Mouse (Mus musculus) liver, embryonic 14.5 days (tissue): ENCODE measurements around the gene Gng7. TPM values are rescaled to one million over a fixed set of nuclear protein-coding genes. Genes with fewer than 3 reads are reported as not detected.

Experiments used
- ATAC-seq: fragments of 200-750 bp; cut with Nextera tagmentation; 2 replicates; pipeline ENCODE4 v1.8.0; 2017; ENCODE audit warnings: moderate number of reproducible peaks, mild to moderate bottlenecking, moderate library complexity; ENCODE audit not compliant: insufficient read depth
- DNase-seq, 3 experiments: peaks; one replicate each; pipeline ENCODE4 v3.0.0-alpha.2; 2012 to 2013; ENCODE audit warnings: low read depth in 3 of 3, low spot score in 3 of 3
- H3K27ac ChIP-seq: fragments of 300-500 bp; sonication (generic); 2 replicates; pipeline ENCODE4 v1.5.1; 2014; ENCODE audit warnings: moderate library complexity, mild to moderate bottlenecking, control low read depth, inconsistent platforms
- H3K27me3 ChIP-seq: fragments of 300-500 bp; sonication (generic); 2 replicates; pipeline ENCODE4 v1.6.1; 2014; ENCODE audit warnings: mild to moderate bottlenecking, low read length, moderate library complexity; ENCODE audit not compliant: control insufficient read depth, insufficient read depth
- H3K36me3 ChIP-seq: fragments of 300-500 bp; sonication (generic); replicated peaks from 2 replicates; pipeline ENCODE4 v1.6.1; 2014; ENCODE audit warnings: low read depth; ENCODE audit not compliant: control insufficient read depth, insufficient read depth
- H3K4me1 ChIP-seq, 2 experiments: fragments of 200-500 bp in 1 of 2; fragments of 300-500 bp in 1 of 2; sonication (generic) in 1 of 2; replicated peaks; 2 replicates each; pipeline ENCODE4 v1.6.1; 2012 to 2014; ENCODE audit warnings: antibody characterized with exemption in 1 of 2, inconsistent platforms in 1 of 2, low read length in 1 of 2; ENCODE audit not compliant: control insufficient read depth in 2 of 2, insufficient read depth in 2 of 2
- H3K4me2 ChIP-seq: fragments of 300-500 bp; sonication (generic); 2 replicates; pipeline ENCODE4 v1.6.1; 2014; ENCODE audit warnings: low read depth, mild to moderate bottlenecking, control low read depth, moderate library complexity
- H3K4me3 ChIP-seq, 2 experiments: fragments of 200-500 bp in 1 of 2; fragments of 300-500 bp in 1 of 2; sonication (generic) in 1 of 2; 2 replicates each; pipeline ENCODE4 v1.5.1; 2012 to 2014; ENCODE audit warnings: low read depth in 2 of 2, low read length in 2 of 2, mild to moderate bottlenecking in 2 of 2, control low read depth in 1 of 2, inconsistent platforms in 1 of 2, moderate library complexity in 1 of 2; ENCODE audit not compliant: insufficient read depth in 1 of 2
- H3K9ac ChIP-seq: fragments of 300-500 bp; sonication (generic); replicated peaks from 2 replicates; pipeline ENCODE4 v1.6.1; 2014; ENCODE audit warnings: mild to moderate bottlenecking, control low read depth, moderate library complexity
- H3K9me3 ChIP-seq: fragments of 300-500 bp; sonication (generic); 2 replicates; pipeline ENCODE4 v1.6.1; 2016; ENCODE audit warnings: low read length, mixed read lengths; ENCODE audit not compliant: control insufficient read depth
- CTCF ChIP-seq: IDR thresholded peaks from 2 replicates; pipeline ENCODE4 v1.5.1; 2016; ENCODE audit warnings: antibody characterized with exemption, low read depth, control low read depth
- EP300 ChIP-seq: IDR thresholded peaks from 2 replicates; pipeline ENCODE4 v1.6.1; 2016; ENCODE audit warnings: antibody characterized with exemption, low read depth
- WGBS: fragments of 180-500 bp; shearing (Covaris S2); extraction: QIAGEN DNeasy Blood & Tissue Kit; methylation state at CpG from one replicate; pipeline ENCODE4 v1.1.7; 2014; ENCODE audit not compliant: insufficient replicate concordance; 5-methylcytosine and 5-hydroxymethylcytosine counted together
- polyA plus RNA-seq, 2 experiments: library from polyadenylated mRNA; depleted of rRNA in 1 of 2; stranded (reverse) in 1 of 2; unstranded in 1 of 2; fragments of >200 nt; fragmentation: Nextera tagmentation in 1 of 2; extraction: Ambion mirVana in 1 of 2; gene quantifications; 2 replicates each; pipeline versions ENCODE4 v1.2.1 to v1.2.3; 2012 to 2014

Gene Gng7
- polyA plus RNA-seq, 2 experiments: 0.23 to 0.25 TPM

- DNase-seq (peak; percentile 58 to 69 (median 64)), ATAC-seq (peak; percentile 36; the same call in 1 of the 2 replicates)
- H3K9ac ChIP-seq: peak overlapping the region; percentile 34
- no peaks in the 10 kb centered on the region for H3K9me3 ChIP-seq
- under 1% methylated on average over 48 of the region's 48 CpGs for WGBS
- H3K4me1 ChIP-seq: peaks cover 11 to 12% of the 10 kb centered on the region in 2 experiments
- H3K4me2 ChIP-seq: peak overlapping the region; percentile 90
- no peak overlapping the region for H3K27ac ChIP-seq
- peak overlapping the region; percentile 56 to 57 for H3K4me3 ChIP-seq
- TF ChIP-seq EP300 (no peak), CTCF (peak; percentile 91)
- H3K27me3 ChIP-seq: peaks cover 39% of the 10 kb centered on the region
- H3K36me3 ChIP-seq: no peaks in the 10 kb centered on the region
These were observed 86.0 kb downstream of the Gng7 start for GRCm38 (mm10) chr10:80928586-80929298.

- TF ChIP-seq CTCF: no peak
- TF ChIP-seq EP300: no peak
- Histone ChIP-seq H3K36me3 (no peaks in the 10 kb centered on the region), H3K27me3 (peaks cover 6% of the 10 kb centered on the region), H3K27ac (no peak overlapping the region), H3K9me3 (no peaks in the 10 kb centered on the region), H3K9ac (no peak overlapping the region), H3K4me1 (peaks cover 11% of the 10 kb centered on the region in 2 experiments), H3K4me2 (no peak overlapping the region), H3K4me3 (no peak overlapping the region)
- no peak for ATAC-seq
- WGBS: 38% methylated on average over 3 of the region's 3 CpGs
- no peak for DNase-seq
These were observed 89.3 kb downstream of the Gng7 start for GRCm38 (mm10) chr10:80925472-80925871.

GRCm38 (mm10) chr10:80921923-80922322 is 92.8 kb downstream of the Gng7 start:
- TF ChIP-seq EP300 (no peak), CTCF (no peak)
- Histone ChIP-seq H3K4me3 (peak overlapping the region in 1 of 2 experiments; percentile 31; a peak in 3 of 4 replicates), H3K9me3 (no peaks in the 10 kb centered on the region), H3K27ac (no peak overlapping the region), H3K36me3 (no peaks in the 10 kb centered on the region), H3K9ac (no peak overlapping the region), H3K4me1 (peaks cover 0 to 4% of the 10 kb centered on the region in 2 experiments; a peak in 2 of 4 replicates), H3K27me3 (peaks cover 2% of the 10 kb centered on the region; the same call in 1 of the 2 replicates), H3K4me2 (peak overlapping the region; percentile 43)
- ATAC-seq (no peak), DNase-seq (no peak)
- 5% methylated on average over 16 of the region's 16 CpGs for WGBS

GRCm38 (mm10) chr10:80917779-80918434 is 96.8 kb downstream of the Gng7 start, which contains the start of gene Lmnb2:
Gene Lmnb2, minus strand, starts transcription at chr10:80918245.
- peak within 1 kb of the TSS; percentile 69 to 74 for H3K4me3 ChIP-seq
- DNase-seq (no peak), ATAC-seq (peak; percentile 40; the same call in 1 of the 2 replicates)
- WGBS: under 1% methylated on average over 61 of the region's 61 CpGs
- H3K36me3 ChIP-seq: no peaks in the 10 kb centered on the region
- H3K27me3 ChIP-seq: peaks cover 2% of the 10 kb centered on the region; the same call in 1 of the 2 replicates
- H3K4me2 ChIP-seq: peak within 1 kb of the TSS; percentile 79
- H3K4me1 ChIP-seq: peaks cover 12 to 14% of the 10 kb centered on the region in 2 experiments; a peak in 3 of 4 replicates
- H3K9me3 ChIP-seq: no peaks in the 10 kb centered on the region
- TF ChIP-seq EP300 (no peak), CTCF (no peak)
- H3K27ac ChIP-seq: no peak within 1 kb of the TSS
- H3K9ac ChIP-seq: peak within 1 kb of the TSS; percentile 57

GRCm38 (mm10) chr10:80917336-80917778 is 97.4 kb downstream of the Gng7 start:
- peak; percentile 17; the same call in 1 of the 2 replicates for ATAC-seq
- Histone ChIP-seq H3K4me3 (peak overlapping the region; percentile 69 to 74), H3K27ac (no peak overlapping the region), H3K4me2 (peak overlapping the region; percentile 79), H3K9me3 (no peaks in the 10 kb centered on the region), H3K27me3 (peaks cover 2% of the 10 kb centered on the region; the same call in 1 of the 2 replicates), H3K9ac (peak overlapping the region; percentile 57), H3K36me3 (no peaks in the 10 kb centered on the region), H3K4me1 (peaks cover 11 to 12% of the 10 kb centered on the region in 2 experiments; a peak in 3 of 4 replicates)
- TF ChIP-seq EP300: no peak
- no peak for TF ChIP-seq CTCF
- DNase-seq: no peak
- 2% methylated on average over 15 of the region's 15 CpGs for WGBS
